Mouse (Mus musculus) liver, adult 2 months (tissue): ENCODE measurements around the gene Olfr1420. TPM values are rescaled to one million over a fixed set of nuclear protein-coding genes. Genes with fewer than 3 reads are reported as not detected.

ENCODE experiments used
- polyA plus RNA-seq: library from polyadenylated mRNA; depleted of rRNA; stranded (reverse); fragments of >200 nt; gene quantifications from 2 replicates; pipeline ENCODE4 v1.2.3, GENCODE M21; 2012; rRNA removed
- total RNA-seq: library from RNA; depleted of rRNA; stranded (reverse); fragments of >200 nt; gene quantifications from 2 replicates; pipeline ENCODE4 v1.2.3, GENCODE M21; 2014; rRNA removed

Olfr1420 gene
- total and polyA plus RNA-seq, 2 experiments = not detected

Other genes with a start within 250 kb of the Olfr1420 start
- not detected in 2 replicates for gene Ms4a3, start 245.7 kb upstream of the Olfr1420 start, total RNA-seq
- gene Ms4a3, start 245.7 kb upstream of the Olfr1420 start, polyA plus RNA-seq = not detected in 2 replicates
- gene Oosp2, start 226.0 kb upstream of the Olfr1420 start, total RNA-seq = not detected in 2 replicates
- gene Oosp2, start 226.0 kb upstream of the Olfr1420 start, polyA plus RNA-seq = not detected in 2 replicates
- not detected in 2 replicates for gene Oosp1, start 195.4 kb upstream of the Olfr1420 start, total RNA-seq
- not detected in 2 replicates for gene Oosp1, start 195.4 kb upstream of the Olfr1420 start, polyA plus RNA-seq
- gene Oosp3, start 189.5 kb upstream of the Olfr1420 start, total RNA-seq = not detected in 2 replicates
- not detected in 2 replicates for gene Oosp3, start 189.5 kb upstream of the Olfr1420 start, polyA plus RNA-seq
- not detected in 2 replicates for gene Gif, start 139.0 kb upstream of the Olfr1420 start, total RNA-seq
- not detected in 2 replicates for gene Gif, start 139.0 kb upstream of the Olfr1420 start, polyA plus RNA-seq
- 28.4 and 28.8 TPM in 2 replicates for gene Mrpl16, start 116.2 kb upstream of the Olfr1420 start, total RNA-seq
- 20.6 and 24.5 TPM in 2 replicates for gene Mrpl16, start 116.2 kb upstream of the Olfr1420 start, polyA plus RNA-seq
- gene Stx3, start 67.2 kb upstream of the Olfr1420 start, total RNA-seq = 1.5 and 2.0 TPM in 2 replicates
- gene Stx3, start 67.2 kb upstream of the Olfr1420 start, polyA plus RNA-seq = 0.24 and 0.46 TPM in 2 replicates
- gene Olfr1417, start 47.3 kb upstream of the Olfr1420 start, total RNA-seq = not detected in 2 replicates
- gene Olfr1417, start 47.3 kb upstream of the Olfr1420 start, polyA plus RNA-seq = not detected in 2 replicates
- gene Olfr1418, start 25.5 kb upstream of the Olfr1420 start, total RNA-seq = not detected in 2 replicates
- not detected in 2 replicates for gene Olfr1418, start 25.5 kb upstream of the Olfr1420 start, polyA plus RNA-seq
- gene Olfr1419, start 11.5 kb upstream of the Olfr1420 start, total RNA-seq = not detected in 2 replicates
- not detected in 2 replicates for gene Olfr1419, start 11.5 kb upstream of the Olfr1420 start, polyA plus RNA-seq
- gene Patl1, start 25.8 kb downstream of the Olfr1420 start, total RNA-seq = 2.8 and 4.4 TPM in 2 replicates
- gene Patl1, start 25.8 kb downstream of the Olfr1420 start, polyA plus RNA-seq = 7.9 and 8.1 TPM in 2 replicates
- gene Osbp, start 79.4 kb downstream of the Olfr1420 start, total RNA-seq = 22.8 and 27.9 TPM in 2 replicates
- 13.4 and 14.1 TPM in 2 replicates for gene Osbp, start 79.4 kb downstream of the Olfr1420 start, polyA plus RNA-seq
- gene Olfr1423, start 154.8 kb downstream of the Olfr1420 start, total RNA-seq = not detected in 2 replicates
- gene Olfr1423, start 154.8 kb downstream of the Olfr1420 start, polyA plus RNA-seq = not detected in 2 replicates
- gene Olfr1424, start 176.1 kb downstream of the Olfr1420 start, total RNA-seq = not detected in 2 replicates
- not detected in 2 replicates for gene Olfr1424, start 176.1 kb downstream of the Olfr1420 start, polyA plus RNA-seq
- not detected in 2 replicates for gene Olfr1425, start 191.2 kb downstream of the Olfr1420 start, total RNA-seq
- gene Olfr1425, start 191.2 kb downstream of the Olfr1420 start, polyA plus RNA-seq = not detected in 2 replicates
- not detected in 2 replicates for gene Olfr1426, start 205.4 kb downstream of the Olfr1420 start, total RNA-seq
- gene Olfr1426, start 205.4 kb downstream of the Olfr1420 start, polyA plus RNA-seq = not detected in 2 replicates
- not detected in 2 replicates for gene Olfr1427, start 216.8 kb downstream of the Olfr1420 start, total RNA-seq
- not detected in 2 replicates for gene Olfr1427, start 216.8 kb downstream of the Olfr1420 start, polyA plus RNA-seq
- gene Olfr1428, start 229.3 kb downstream of the Olfr1420 start, total RNA-seq = not detected in 2 replicates
- gene Olfr1428, start 229.3 kb downstream of the Olfr1420 start, polyA plus RNA-seq = not detected in 2 replicates
- not detected in 2 replicates for gene Olfr76, start 236.6 kb downstream of the Olfr1420 start, total RNA-seq
- gene Olfr76, start 236.6 kb downstream of the Olfr1420 start, polyA plus RNA-seq = not detected in 2 replicates